Mouse (Mus musculus) heart, embryonic 10.5 days (tissue): ENCODE data around the gene D930020B18Rik. TPM values are rescaled to one million over a fixed set of nuclear protein-coding genes. Genes with fewer than 3 reads are reported as not detected.

Source experiments
- DNase-seq: peaks from one replicate; pipeline ENCODE4 v3.0.0-alpha.2; 2017; ENCODE audit warnings: low spot score
- H3K27ac ChIP-seq: fragments of 300-500 bp; sonication (generic); 2 replicates; pipeline ENCODE4 v1.5.1; 2016; ENCODE audit warnings: mild to moderate bottlenecking
- H3K27me3 ChIP-seq: fragments of 300-500 bp; sonication (generic); 2 replicates; pipeline ENCODE4 v1.6.1; 2016; ENCODE audit warnings: mild to moderate bottlenecking; ENCODE audit not compliant: poor library complexity, insufficient read depth, severe bottlenecking
- H3K36me3 ChIP-seq: fragments of 300-500 bp; sonication (generic); 2 replicates; pipeline ENCODE4 v1.6.1; 2016; ENCODE audit warnings: mild to moderate bottlenecking, moderate library complexity
- H3K4me1 ChIP-seq: fragments of 300-500 bp; sonication (generic); 2 replicates; pipeline ENCODE4 v1.6.1; 2016; ENCODE audit warnings: mild to moderate bottlenecking
- H3K4me3 ChIP-seq: fragments of 300-500 bp; sonication (generic); 2 replicates; pipeline ENCODE4 v1.5.1; 2016; ENCODE audit warnings: mild to moderate bottlenecking, moderate library complexity
- H3K9me3 ChIP-seq: fragments of 300-500 bp; sonication (generic); 2 replicates; pipeline ENCODE4 v1.6.1; 2016; ENCODE audit warnings: mild to moderate bottlenecking, moderate library complexity
- WGBS: fragments of 180-500 bp; shearing (Covaris S2); methylation state at CpG from one replicate; pipeline ENCODE4 v1.1.7; 2016; 5-methylcytosine and 5-hydroxymethylcytosine counted together
- polyA plus RNA-seq: library from polyadenylated mRNA; unstranded; fragments of >200 nt; fragmentation: Nextera tagmentation; extraction: Ambion mirVana; gene quantifications from 2 replicates; pipeline ENCODE4 v1.2.1, GENCODE M21; 2016

The D930020B18Rik gene
- polyA plus RNA-seq: 0.11 TPM in 1 of 2 replicates, not detected in the other

GRCm38 (mm10) chr10:121641272-121642053 lies at the start of gene D930020B18Rik:
D930020B18Rik (plus strand) TSS chr10:121641588.
- no peaks in the 10 kb centered on the region for H3K36me3 ChIP-seq
- H3K4me1 ChIP-seq: peaks cover 13% of the 10 kb centered on the region
- under 1% methylated on average over 69 of the region's 69 CpGs for WGBS
- H3K4me3 ChIP-seq: peak within 1 kb of the TSS; percentile 68
- no peaks in the 10 kb centered on the region for H3K9me3 ChIP-seq
- H3K27ac ChIP-seq: peak within 1 kb of the TSS; percentile 56; the same call in 1 of the 2 replicates
- no peak for DNase-seq
- peaks cover 30% of the 10 kb centered on the region for H3K27me3 ChIP-seq

GRCm38 (mm10) chr10:121596580-121596979 lies 44.8 kb upstream of the D930020B18Rik start:
- Histone ChIP-seq H3K4me1 (no peaks in the 10 kb centered on the region), H3K36me3 (peaks cover 95% of the 10 kb centered on the region), H3K27ac (no peak overlapping the region), H3K9me3 (no peaks in the 10 kb centered on the region), H3K4me3 (no peak overlapping the region), H3K27me3 (no peaks in the 10 kb centered on the region)
- WGBS: 83% methylated on average over 9 of the region's 9 CpGs
- DNase-seq: no peak

GRCm38 (mm10) chr10:121601272-121601671 lies 40.1 kb upstream of the D930020B18Rik start:
- WGBS: 92% methylated on average over 6 of the region's 6 CpGs
- Histone ChIP-seq H3K36me3 (peaks cover 99% of the 10 kb centered on the region), H3K4me1 (no peaks in the 10 kb centered on the region), H3K9me3 (no peaks in the 10 kb centered on the region), H3K27me3 (no peaks in the 10 kb centered on the region), H3K4me3 (no peak overlapping the region), H3K27ac (no peak overlapping the region)
- no peak for DNase-seq

GRCm38 (mm10) chr10:121603556-121603955 lies 37.8 kb upstream of the D930020B18Rik start:
- Histone ChIP-seq H3K36me3 (peaks cover 99% of the 10 kb centered on the region), H3K9me3 (no peaks in the 10 kb centered on the region), H3K4me1 (no peaks in the 10 kb centered on the region), H3K27me3 (no peaks in the 10 kb centered on the region), H3K27ac (no peak overlapping the region), H3K4me3 (no peak overlapping the region)
- no peak for DNase-seq
- 89% methylated on average over 4 of the region's 4 CpGs for WGBS

GRCm38 (mm10) chr10:121604632-121605344 lies 36.6 kb upstream of the D930020B18Rik start:
- Histone ChIP-seq H3K9me3 (no peaks in the 10 kb centered on the region), H3K27ac (no peak overlapping the region), H3K4me1 (no peaks in the 10 kb centered on the region), H3K27me3 (no peaks in the 10 kb centered on the region), H3K4me3 (no peak overlapping the region), H3K36me3 (peaks cover 99% of the 10 kb centered on the region)
- no peak for DNase-seq
- 91% methylated on average over 13 of the region's 13 CpGs for WGBS

- no peaks in the 10 kb centered on the region for H3K9me3 ChIP-seq
- H3K27me3 ChIP-seq: no peaks in the 10 kb centered on the region
- no peaks in the 10 kb centered on the region for H3K4me1 ChIP-seq
- peaks cover 96% of the 10 kb centered on the region for H3K36me3 ChIP-seq
- no peak overlapping the region for H3K4me3 ChIP-seq
- 93% methylated on average over 10 of the region's 10 CpGs for WGBS
- no peak overlapping the region for H3K27ac ChIP-seq
- DNase-seq: no peak
Measured at GRCm38 (mm10) chr10:121608177-121608576, 33.2 kb upstream of the D930020B18Rik start.

DNA sequence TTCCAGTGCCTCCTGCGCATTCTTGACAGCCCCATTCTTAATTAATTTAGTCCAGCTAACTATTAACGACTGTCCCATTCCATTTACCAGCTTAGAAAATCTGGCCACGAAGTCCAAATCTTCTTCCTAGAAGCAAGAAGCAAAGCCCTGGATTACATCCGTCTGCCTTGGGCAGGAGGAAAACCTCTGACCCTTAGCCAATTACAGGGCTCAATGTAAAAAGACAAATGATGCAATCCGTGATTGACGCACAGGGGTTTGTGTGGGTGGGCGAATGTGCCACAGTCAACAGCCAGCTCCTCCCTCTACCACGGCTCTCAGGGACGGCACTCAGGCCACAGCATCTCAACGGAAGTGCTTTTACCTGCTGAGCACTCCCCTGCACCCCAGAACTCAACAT lies 29.8 kb upstream of the D930020B18Rik start:
- 88% methylated on average over 10 of the region's 10 CpGs for WGBS
- Histone ChIP-seq H3K27ac (no peak overlapping the region), H3K4me1 (no peaks in the 10 kb centered on the region), H3K4me3 (no peak overlapping the region), H3K9me3 (no peaks in the 10 kb centered on the region), H3K36me3 (peaks cover 94% of the 10 kb centered on the region), H3K27me3 (no peaks in the 10 kb centered on the region)
- DNase-seq: no peak

DNA sequence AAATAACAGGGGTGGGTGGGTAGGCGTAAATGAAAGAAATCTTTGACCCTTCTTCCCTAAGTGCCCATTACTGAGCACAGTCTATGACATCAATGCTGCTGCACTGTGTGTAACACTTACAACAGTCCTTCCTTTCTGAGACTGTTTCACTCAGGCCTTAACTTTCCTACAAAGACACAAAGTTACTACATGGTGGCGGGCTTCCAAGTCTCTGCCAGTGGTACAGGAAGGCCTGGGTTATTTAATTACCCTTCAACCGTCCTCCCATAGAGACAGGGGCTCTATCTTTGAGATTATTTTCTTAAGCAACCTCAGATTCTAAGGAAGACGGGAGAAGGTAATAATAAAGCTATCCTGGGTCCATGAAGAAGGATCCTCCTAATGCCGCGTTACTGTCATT lies 28.9 kb upstream of the D930020B18Rik start:
- no peak overlapping the region for H3K27ac ChIP-seq
- no peak for DNase-seq
- no peaks in the 10 kb centered on the region for H3K27me3 ChIP-seq
- no peaks in the 10 kb centered on the region for H3K4me1 ChIP-seq
- no peaks in the 10 kb centered on the region for H3K9me3 ChIP-seq
- peaks cover 94% of the 10 kb centered on the region for H3K36me3 ChIP-seq
- no peak overlapping the region for H3K4me3 ChIP-seq
- 84% methylated on average over 6 of the region's 6 CpGs for WGBS

GRCm38 (mm10) chr10:121613570-121613969 lies 27.8 kb upstream of the D930020B18Rik start:
- WGBS: 66% methylated on average over 13 of the region's 13 CpGs
- DNase-seq: no peak
- H3K27me3 ChIP-seq: no peaks in the 10 kb centered on the region
- H3K4me3 ChIP-seq: no peak overlapping the region
- no peak overlapping the region for H3K27ac ChIP-seq
- peaks cover 93% of the 10 kb centered on the region for H3K36me3 ChIP-seq
- H3K4me1 ChIP-seq: no peaks in the 10 kb centered on the region
- no peaks in the 10 kb centered on the region for H3K9me3 ChIP-seq

GRCm38 (mm10) chr10:121615146-121615870 lies 26.1 kb upstream of the D930020B18Rik start:
- no peak overlapping the region for H3K27ac ChIP-seq
- no peaks in the 10 kb centered on the region for H3K27me3 ChIP-seq
- no peaks in the 10 kb centered on the region for H3K4me1 ChIP-seq
- H3K4me3 ChIP-seq: no peak overlapping the region
- no peak for DNase-seq
- 93% methylated on average over 13 of the region's 13 CpGs for WGBS
- no peaks in the 10 kb centered on the region for H3K9me3 ChIP-seq
- peaks cover 91% of the 10 kb centered on the region for H3K36me3 ChIP-seq

DNA sequence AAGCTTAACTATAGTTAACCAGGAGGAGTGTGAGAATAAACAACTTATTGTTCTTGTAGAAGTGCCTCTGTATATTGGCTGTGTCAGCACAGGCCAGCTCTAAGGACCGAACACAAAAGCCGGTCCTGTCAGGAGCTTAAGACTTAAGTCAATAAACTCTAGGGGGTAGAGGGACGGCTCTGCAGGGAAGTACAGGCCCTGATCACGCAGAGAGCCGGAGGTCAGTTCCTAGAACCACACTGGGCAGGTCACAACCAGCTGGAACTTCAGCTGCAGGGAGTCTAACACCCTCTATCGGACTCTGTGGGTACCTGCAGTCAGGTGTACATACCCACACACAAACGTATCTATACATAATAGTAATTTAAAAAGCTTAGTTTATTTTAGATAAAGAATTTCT lies 25.5 kb upstream of the D930020B18Rik start:
- no peak for DNase-seq
- Histone ChIP-seq H3K36me3 (peaks cover 91% of the 10 kb centered on the region), H3K9me3 (no peaks in the 10 kb centered on the region), H3K4me3 (no peak overlapping the region), H3K27me3 (no peaks in the 10 kb centered on the region), H3K27ac (no peak overlapping the region), H3K4me1 (no peaks in the 10 kb centered on the region)
- WGBS: 77% methylated on average over 7 of the region's 7 CpGs

DNA sequence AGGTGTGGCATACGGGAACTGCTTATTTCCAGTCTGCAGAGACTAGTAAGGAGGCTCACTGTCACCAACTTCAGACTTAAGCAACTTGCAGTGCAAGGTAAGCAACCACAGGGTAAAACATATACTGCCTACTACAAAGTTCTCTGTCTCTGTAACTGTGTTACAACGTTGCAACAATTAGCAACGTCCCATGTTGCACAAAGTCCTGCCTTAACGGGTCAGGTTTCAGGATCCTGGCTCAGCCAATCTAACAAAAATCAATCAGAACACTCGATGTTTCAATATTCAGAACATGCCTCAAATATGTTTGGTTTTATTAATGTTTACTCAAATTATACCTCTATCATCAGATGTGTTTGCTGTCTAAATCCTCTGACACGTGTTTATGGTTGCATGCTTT lies 19.0 kb upstream of the D930020B18Rik start:
- Histone ChIP-seq H3K27ac (no peak overlapping the region), H3K9me3 (no peaks in the 10 kb centered on the region), H3K4me3 (no peak overlapping the region), H3K4me1 (peaks cover 13% of the 10 kb centered on the region; the same call in 1 of the 2 replicates), H3K36me3 (peaks cover 47% of the 10 kb centered on the region), H3K27me3 (no peaks in the 10 kb centered on the region)
- 93% methylated on average over 6 of the region's 6 CpGs for WGBS
- DNase-seq: no peak

GRCm38 (mm10) chr10:121623670-121624069 lies 17.7 kb upstream of the D930020B18Rik start:
- peaks cover 36% of the 10 kb centered on the region for H3K36me3 ChIP-seq
- no peaks in the 10 kb centered on the region for H3K9me3 ChIP-seq
- 81% methylated on average over 7 of the region's 7 CpGs for WGBS
- H3K4me1 ChIP-seq: peaks cover 13% of the 10 kb centered on the region; the same call in 1 of the 2 replicates
- no peak for DNase-seq
- H3K4me3 ChIP-seq: no peak overlapping the region
- no peaks in the 10 kb centered on the region for H3K27me3 ChIP-seq
- H3K27ac ChIP-seq: no peak overlapping the region
